In the genomic region with DNA sequence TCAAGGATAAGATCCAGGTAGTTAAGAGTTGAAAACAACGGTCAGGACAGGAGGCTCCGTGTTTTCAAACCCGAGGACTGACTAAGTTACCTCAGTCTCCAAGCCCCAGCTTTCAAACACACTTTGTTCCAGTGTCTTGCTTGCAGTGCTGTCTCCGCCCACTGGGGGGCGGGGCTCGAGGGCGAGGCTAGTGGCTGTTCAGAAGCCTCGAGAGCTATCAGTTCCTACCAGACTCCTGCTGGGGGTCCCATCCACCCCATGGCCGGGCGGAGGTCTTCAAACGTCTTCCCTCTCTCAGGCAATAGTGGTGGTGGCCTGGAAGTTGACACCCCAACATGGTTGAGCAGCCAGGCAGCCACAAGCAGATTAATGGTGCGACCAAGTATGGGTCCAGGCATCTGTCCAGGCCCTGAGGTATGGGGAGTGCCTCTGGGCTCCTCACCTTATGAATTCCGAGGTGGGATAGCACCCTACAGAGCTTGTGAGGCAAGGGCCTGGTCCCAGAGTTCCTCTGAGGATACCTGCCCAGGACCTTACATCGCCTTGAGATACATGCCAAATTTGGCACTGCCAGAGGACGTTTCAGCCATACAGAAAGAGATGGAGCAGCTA, we compare ENCODE assay signal across 9 mouse cellular contexts. TPM values are rescaled to one million over a fixed set of nuclear protein-coding genes. Genes with fewer than 3 reads are reported as not detected.
DNase-seq lines count a peak whose midpoint lies in the region; ATAC-seq lines count a peak whose summit lies in the region.
"Had no signal": no experiment of that assay in that cellular context is flagged by ENCODE, and none has a peak within 500 bp of the region (broad histone marks: within the 10 kb centered on the region; RNA-seq: fewer than 3 reads in every experiment).

A gene (plus strand): TSS at position 220 of the 612 bp plus-strand sequence.

- peak; percentile 43 for DNase-seq in hindbrain, embryonic 11.5 days (ENCODE audit: low spot score)
- DNase-seq in cerebellum, adult 18-20 months, result peak; percentile 15 to 23
- DNase-seq in liver, result peak; percentile 71
- DNase-seq in thymus, postnatal 14 days, result peak; percentile 35
- no peak for DNase-seq in urinary bladder, postnatal 14 days (ENCODE audit: low spot score)

- peak; percentile 27; the same call in 1 of the 2 replicates for ATAC-seq in hindbrain, embryonic 11.5 days (ENCODE audit: low FRiP score)
- no peak for ATAC-seq in hindbrain, embryonic 13.5 days (ENCODE audit: low FRiP score)
- ATAC-seq in CD4-positive, CD25-positive, alpha-beta regulatory T cell, adult 4 months, result no peak
- no peak for ATAC-seq in frontal cortex, adult (ENCODE audit: low TSS enrichment)

- H3K36me3 ChIP-seq in hindbrain, embryonic 11.5 days (ENCODE audit: control insufficient read depth, insufficient read depth, low read length), result no peaks in the 10 kb centered on the region
- H3K36me3 ChIP-seq in hindbrain, embryonic 13.5 days, result no peaks in the 10 kb centered on the region; the same call in 1 of the 2 replicates
- H3K36me3 ChIP-seq: neural tube, embryonic 12.5 days had no signal

- H3K9ac ChIP-seq in hindbrain, embryonic 11.5 days (ENCODE audit: low read depth, low read length), result no peak within 1 kb of the TSS
- no peak within 1 kb of the TSS for H3K9ac ChIP-seq in hindbrain, embryonic 13.5 days
- H3K9ac ChIP-seq: neural tube, embryonic 12.5 days had no signal

- no peaks in the 10 kb centered on the region for H3K27me3 ChIP-seq in hindbrain, embryonic 11.5 days (ENCODE audit: control insufficient read depth, insufficient read depth, low read length)
- no peaks in the 10 kb centered on the region for H3K27me3 ChIP-seq in hindbrain, embryonic 13.5 days
- H3K27me3 ChIP-seq: neural tube, embryonic 12.5 days had no signal

- no peak within 1 kb of the TSS for H3K27ac ChIP-seq in hindbrain, embryonic 11.5 days (ENCODE audit: low read depth, low read length)
- H3K27ac ChIP-seq in hindbrain, embryonic 13.5 days, result no peak within 1 kb of the TSS
- H3K27ac ChIP-seq: neural tube, embryonic 12.5 days had no signal

- H3K4me2 ChIP-seq in hindbrain, embryonic 11.5 days (replicated peaks; ENCODE audit: low read depth, low read length), result no peak within 1 kb of the TSS
- H3K4me2 ChIP-seq in hindbrain, embryonic 13.5 days, result no peak within 1 kb of the TSS
- H3K4me2 ChIP-seq: neural tube, embryonic 12.5 days had no signal

- no peaks in the 10 kb centered on the region for H3K9me3 ChIP-seq in hindbrain, embryonic 11.5 days (ENCODE audit: control insufficient read depth, low read length)
- H3K9me3 ChIP-seq in hindbrain, embryonic 13.5 days, result no peaks in the 10 kb centered on the region
- H3K9me3 ChIP-seq: neural tube, embryonic 12.5 days had no signal

- H3K4me3 ChIP-seq in hindbrain, embryonic 11.5 days (ENCODE audit: low read depth, low read length), result no peak within 1 kb of the TSS
- no peak within 1 kb of the TSS for H3K4me3 ChIP-seq in hindbrain, embryonic 13.5 days
- H3K4me3 ChIP-seq: neural tube, embryonic 12.5 days had no signal

- H3K4me1 ChIP-seq in hindbrain, embryonic 11.5 days (replicated peaks; ENCODE audit: control insufficient read depth, insufficient read depth, low read length), result no peaks in the 10 kb centered on the region
- H3K4me1 ChIP-seq in hindbrain, embryonic 13.5 days (replicated peaks), result no peaks in the 10 kb centered on the region
- H3K4me1 ChIP-seq: neural tube, embryonic 12.5 days had no signal

- 52% methylated on average over 15 of the region's 15 CpGs for WGBS in hindbrain, embryonic 11.5 days
- whole genome bisulfite sequencing in hindbrain, embryonic 13.5 days, result 56% methylated on average over 15 of the region's 15 CpGs

RNA-seq across cellular contexts. Expression of the gene that starts here (rescaled TPM):
- 0.84 and 0.96 TPM in 2 replicates for polyA plus RNA-seq in hindbrain, embryonic 11.5 days (2014; fragmentation: Nextera tagmentation; extraction: Ambion mirVana)
- polyA plus RNA-seq in hindbrain, embryonic 13.5 days (2015; fragmentation: Nextera tagmentation; extraction: Ambion mirVana), result 1.2 and 1.5 TPM in 2 replicates
- polyA plus RNA-seq in CD4-positive, CD25-positive, alpha-beta regulatory T cell, adult 4 months (2017; shearing (Covaris generic)), result 10 to 100 TPM; 13.2 to 15.6 TPM

Comparison
In these comparisons a context has a peak if more than half of its experiments do, and no peak if none do; other contexts are left out.
1. Peak in DNase-seq and ATAC-seq in hindbrain, embryonic 11.5 days; RNA of the gene not detected or under 1 TPM.